Mouse (Mus musculus) B cell, adult 2 months (primary cell): ENCODE data around the gene Mapk8.

Experiments
- DNase-seq, 2 experiments: peaks; one replicate each; pipeline ENCODE4 v3.0.0; 2022

The Mapk8 gene

DNA sequence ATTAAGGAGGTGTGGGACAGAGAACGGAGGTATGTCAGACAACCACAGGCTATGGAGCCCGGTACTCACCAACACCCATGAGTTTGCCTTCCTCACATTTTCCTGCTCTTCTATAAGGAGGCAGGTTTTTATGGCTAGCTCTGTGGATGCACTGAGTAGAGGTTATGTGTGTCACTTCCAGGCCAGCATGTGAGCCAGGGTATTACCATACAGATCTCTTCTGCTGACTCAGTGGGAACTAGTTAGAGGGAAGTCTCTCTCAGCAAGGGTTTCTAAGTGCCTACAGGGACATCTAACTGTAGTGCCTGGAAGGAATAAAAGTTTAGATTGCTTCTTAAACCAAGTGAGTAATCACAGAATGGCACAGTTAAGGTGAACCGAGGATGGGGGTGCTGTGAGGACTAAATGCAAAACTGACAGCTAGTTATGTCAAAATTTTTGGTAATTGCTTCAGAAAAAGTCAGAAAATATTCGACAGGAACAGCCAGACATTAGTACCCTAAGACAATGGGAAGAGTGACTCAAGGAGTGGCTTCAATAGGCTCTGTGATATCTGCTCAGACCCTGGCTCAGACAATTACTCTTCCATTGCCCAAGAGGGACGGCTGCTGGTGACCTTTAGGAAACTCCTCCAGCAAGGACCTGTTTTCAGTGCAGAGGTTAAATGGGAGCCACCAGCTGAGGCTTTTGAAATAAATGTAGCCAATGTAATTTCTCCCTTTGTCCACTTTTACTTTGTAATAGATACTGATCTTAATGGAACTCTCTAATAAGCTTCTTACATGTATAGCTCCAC, 48.7 kb downstream of the Mapk8 start:
- DNase-seq, result no peak

DNA sequence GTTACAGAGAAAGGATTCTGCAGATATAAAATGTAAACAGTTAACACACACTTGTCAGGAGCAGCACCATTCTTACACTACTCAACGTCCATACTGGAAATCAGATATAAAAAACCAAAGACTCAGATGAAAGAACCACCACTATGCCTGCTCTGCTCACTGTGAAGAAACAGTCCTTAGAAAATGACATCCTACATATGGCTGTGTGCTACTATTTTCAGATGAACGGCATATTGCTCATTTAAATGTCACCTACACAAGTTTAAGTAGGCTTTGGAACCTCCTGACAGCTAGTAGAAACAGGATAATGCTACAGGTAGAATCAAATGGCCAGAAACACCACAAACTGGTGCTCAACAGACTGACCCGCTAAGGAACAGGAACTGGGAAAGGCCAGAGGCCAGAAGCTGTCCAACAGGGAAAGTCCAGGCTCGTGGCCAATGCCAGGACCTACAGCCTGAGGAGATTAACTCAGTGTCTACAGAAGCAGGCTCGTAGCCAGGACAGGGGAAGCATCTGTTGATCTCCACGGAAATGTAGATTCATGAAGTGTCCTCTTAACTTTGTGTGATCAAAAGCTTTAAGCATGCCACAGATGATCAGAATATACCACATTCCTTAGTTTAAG, 66.0 kb downstream of the Mapk8 start:
- DNase-seq, result no peak

DNA sequence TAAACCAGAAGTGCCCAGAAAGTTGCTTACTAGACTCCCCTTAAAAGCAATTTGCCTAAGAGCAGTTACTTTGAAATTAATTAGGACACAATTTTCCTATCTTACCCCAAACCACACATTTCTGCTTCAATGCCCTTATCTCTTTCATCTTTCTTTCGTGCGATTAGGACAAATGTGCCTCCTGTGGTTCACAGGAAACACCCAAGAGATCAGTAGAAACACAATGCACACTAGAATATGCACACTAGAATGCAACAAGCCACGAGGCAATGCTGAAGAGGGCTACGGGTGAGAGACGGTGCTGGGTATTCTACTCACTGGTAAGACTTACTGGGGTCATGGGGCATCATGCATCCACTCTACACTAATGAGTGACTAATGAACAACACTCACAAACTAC, 68.2 kb downstream of the Mapk8 start:
- DNase-seq, result no peak

DNA sequence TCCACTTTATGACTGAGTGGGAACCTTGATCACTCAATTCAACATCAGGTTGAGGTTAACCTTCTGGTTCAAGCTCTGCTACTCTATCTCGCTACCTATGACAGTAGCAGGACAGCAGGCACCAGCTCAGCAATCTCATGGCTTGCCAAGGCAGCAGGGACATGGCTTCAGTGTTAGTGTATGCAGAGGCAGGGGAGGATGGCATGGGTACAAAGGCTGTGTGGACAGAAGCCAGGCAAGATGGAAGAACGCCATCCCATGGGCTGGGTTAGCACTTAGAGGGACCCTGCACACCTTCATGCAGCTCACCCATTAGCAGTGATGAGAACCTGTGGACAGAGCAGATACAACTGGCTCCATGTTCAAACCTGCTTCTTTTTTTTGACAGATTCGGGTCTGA, 69.7 kb downstream of the Mapk8 start:
- no peak for DNase-seq

DNA sequence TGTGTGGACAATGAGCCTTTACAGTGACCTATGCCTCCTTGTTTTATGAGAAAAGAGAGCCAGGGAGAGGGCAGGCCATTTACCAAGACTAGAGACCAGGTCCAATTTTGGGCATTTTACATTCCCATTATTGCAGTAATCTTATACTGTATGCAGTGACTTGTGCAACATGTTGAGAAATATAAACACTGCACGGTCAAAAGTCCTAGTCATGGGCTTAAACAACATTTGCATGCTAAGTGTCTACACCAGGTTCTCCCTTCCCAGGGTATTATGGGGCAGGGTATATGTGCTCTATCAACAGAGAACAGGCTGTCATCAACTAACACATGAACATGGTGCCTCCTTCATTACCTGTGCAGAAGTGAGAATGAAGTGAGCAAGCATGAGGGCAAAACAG, 72.9 kb downstream of the Mapk8 start:
- no peak for DNase-seq

DNA sequence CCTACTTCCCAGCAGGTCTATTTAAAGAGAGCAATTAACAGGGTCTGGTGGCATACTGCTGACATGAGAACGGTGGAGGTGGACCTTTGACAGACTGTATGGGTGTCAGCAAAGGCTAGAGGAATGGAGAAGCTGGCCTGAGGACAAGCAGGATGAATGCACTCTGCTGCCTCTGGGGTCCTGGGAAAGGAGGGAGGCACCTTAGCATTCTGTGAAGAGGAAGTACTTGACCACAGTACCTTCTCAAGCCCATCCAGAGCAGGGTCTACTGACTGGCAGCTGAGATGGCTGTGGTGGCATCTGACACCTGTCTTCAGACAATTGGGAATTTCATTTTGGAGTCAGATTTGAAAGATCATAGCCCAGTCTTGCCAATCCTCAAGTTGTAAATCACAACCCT, 73.7 kb downstream of the Mapk8 start:
- no peak for DNase-seq

DNA sequence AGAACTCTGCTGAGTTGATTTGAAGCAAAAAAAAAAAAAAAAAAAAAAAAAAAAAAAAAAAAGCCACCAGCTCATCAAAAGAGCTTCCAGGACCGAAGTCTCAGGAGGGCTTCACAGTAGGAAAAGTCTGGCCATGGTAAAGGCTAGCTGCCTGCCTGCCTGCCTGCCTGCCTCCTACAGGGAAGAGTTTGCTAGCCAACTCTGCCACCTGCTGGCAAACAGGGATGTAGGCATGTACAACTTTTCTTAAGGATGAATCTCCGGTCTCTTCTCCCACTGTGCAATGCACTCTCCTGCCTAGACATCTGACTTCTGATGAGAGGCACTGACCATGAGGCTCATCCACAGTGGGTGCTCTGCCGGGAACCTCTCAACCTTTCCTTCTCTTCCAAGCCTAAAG, 75.7 kb downstream of the Mapk8 start:
- DNase-seq, result peak; percentile 20 to 36

DNA sequence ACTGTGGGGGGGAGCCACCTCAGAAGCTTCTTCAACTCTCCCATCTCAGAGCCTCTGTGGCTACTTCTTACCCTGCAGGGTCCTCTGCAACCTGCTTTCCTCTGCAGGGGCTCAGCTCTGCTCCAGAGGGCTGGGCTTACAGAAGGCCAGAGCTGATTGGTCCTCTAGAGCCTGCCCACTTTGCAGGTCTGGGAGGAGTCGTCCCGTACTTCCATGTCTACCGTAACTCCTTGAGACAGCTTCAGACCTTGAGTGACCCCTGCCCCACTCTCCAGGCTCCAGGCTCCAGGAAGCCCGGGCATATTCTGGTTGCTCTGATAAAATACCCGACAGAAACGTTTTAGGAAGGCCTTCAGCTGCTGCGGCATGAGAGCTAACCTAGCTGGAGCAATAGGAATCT, 76.9 kb downstream of the Mapk8 start:
- DNase-seq, result no peak

DNA sequence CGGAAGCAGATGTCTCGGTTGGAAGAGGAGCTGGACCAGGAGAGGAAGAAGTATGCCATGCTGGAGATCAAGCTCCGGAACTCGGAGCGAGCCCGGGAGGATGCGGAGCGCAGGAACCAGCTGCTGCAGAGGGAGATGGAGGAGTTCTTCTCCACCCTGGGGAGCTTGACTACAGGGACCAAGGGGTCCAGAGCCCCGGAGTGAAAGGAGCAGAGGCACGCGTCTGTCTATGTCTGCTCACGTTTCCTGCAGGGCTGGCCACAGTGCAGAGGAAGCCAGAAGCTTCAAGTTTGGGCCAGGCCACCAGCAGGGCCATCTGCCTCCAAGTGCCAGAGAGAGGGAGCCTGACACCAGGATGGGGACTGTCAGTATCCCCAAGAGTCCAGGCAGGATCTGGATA, 77.6 kb downstream of the Mapk8 start:
- no peak for DNase-seq

DNA sequence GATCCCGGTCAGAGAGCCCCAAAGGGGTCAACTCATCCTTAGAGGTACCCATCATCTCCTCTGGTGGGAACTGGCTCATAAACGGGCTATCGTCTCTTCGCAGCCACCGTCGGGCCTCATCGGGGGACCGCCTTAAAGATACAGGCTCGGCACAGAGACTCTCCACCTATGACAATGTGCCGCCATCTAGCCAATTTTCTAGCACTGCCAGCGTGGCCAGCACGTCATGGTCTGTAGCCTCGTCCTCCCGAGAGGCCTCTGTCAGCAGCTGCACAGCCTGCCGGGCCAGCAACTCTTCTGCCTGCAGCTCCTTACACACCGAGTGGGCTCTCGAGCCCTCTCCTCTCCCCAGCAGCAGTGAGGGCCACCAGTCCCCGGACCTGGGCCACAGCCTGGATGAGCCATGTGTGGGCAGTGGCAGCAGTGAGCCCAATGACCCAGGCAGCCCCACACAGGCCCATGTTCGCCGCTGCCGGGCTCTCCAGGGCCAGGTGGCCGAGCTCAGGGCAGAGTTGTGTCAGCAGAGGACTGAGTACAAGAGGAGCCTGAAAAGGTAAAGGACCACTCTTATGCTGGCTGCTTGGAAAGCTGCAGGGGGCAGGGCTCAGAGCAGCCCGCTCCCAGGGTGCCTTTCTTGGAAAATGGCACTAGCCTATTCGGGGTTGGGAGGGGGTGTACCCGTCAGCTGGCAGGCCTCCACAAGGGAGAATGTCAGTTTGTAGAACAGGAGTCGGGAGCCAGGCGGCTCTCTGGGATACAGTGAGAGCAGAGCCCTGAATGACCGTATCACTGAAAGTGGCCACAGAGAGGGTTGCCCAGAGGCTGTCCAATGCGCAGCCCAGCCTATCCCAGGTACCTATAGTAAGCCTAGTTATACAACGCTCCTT, 79.8 kb downstream of the Mapk8 start:
- no peak for DNase-seq

DNA sequence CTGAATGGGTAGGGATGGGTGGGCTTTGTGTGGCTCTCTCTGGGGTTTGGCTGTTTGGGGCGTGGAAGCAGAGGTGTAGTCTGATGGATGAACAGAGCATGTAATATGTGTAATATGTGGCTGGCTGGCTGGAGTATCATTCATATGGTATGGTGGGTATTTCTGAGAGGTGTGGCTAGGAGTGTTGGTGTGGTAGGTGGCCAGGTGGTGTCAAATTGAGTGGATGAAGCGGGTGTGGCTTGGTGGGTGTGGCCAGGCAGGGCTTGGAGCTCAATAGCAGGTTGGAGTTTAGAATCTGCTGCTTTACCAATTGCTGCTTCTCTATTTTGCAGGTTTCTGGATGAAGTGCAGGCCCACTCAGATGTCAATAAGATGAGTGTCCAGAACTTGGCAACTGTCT, 82.9 kb downstream of the Mapk8 start:
- no peak for DNase-seq

DNA sequence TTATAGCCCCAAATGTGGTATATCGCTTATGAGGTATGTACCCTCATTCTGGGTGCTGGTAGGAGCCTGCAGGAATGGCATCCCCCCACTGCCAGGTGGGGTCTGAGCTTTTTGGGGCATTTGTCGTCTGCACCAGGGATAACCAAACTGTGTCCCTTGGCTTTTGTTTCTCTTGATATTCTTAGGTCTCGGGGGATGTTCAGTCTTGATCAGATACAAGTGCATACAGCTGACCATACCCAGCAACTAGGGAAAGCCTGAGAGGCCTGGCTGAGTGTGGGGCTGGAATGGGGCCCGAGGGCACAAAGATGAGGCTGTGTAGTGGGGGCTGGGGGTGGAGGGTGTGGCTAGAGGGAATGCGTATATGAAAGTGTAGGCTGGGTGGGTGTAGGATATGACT, 83.3 kb downstream of the Mapk8 start:
- no peak for DNase-seq

DNA sequence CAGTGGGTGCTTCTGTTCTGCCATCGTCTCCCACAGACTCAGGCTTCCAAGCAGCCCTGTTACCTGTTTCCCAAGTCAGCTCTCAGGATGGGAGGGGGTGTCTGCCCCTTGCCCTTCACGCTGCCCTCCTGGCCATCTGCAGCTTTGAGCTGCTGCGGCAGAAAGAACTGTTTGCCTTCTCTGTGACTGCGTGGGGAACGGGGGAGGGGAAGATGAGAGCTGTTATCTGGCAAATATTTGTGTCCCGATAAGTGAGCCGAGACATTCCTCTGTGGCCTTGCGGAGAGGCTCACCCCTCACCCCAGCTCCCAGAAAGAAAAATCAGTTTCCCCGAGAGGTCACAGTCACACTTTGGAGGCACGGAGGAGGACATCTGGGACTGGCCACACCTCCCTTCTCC, 84.2 kb downstream of the Mapk8 start:
- DNase-seq, result no peak

DNA sequence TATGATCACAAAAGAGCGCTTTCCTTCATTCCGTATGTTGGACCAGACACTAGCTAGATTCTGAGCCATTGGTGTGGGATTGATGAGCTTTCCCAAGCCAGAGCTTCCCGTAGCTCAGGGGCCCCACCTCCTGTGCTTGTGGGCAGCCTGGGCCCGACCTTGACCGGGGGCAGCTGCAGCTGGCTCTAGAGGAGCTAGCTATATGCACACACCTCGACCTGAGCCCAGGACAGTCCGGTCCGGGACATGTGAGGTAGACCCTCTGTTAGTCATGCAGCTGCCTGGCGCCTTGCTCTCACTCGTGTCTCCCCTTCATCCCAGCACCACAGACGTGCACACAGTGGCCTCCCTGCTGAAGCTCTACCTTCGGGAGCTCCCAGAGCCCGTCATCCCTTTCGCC, 84.8 kb downstream of the Mapk8 start:
- DNase-seq, result no peak

DNA sequence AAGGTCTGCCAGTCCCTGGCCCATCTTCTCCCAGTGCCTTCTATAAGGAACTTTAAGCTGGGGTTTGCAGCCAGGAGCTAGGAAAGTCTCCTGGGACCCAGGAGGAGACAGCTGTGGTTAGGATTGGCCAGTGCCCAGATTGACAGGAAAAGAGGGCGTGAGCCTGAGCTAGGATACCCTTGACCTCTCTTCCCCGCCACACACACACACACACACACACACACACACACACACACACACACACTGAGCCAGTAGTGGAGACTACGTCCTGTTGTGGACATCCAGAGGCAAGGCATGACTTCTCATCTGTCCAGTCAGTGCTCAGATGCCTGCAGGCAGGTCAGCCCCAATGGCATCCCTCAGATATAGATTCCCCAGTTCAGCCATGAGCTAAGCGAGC, 85.4 kb downstream of the Mapk8 start:
- DNase-seq, result no peak

DNA sequence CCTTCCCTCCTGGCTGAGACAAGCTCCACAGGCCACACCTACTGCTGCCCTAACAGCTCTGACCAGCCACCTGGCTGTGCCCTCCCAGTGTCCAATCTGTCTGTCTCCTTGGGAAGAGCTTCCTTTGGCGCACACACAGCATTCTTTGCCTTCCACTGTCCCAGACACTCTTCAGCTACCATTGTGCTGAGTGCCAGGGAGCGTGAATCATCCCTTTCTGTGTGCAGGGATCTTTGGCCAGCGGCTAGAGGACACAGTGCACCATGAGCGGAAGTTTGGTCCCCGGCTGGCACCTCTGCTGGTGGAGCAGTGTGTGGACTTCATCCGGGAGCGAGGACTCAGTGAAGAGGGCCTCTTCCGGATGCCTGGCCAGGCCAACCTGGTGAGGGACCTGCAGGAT, 88.1 kb downstream of the Mapk8 start:
- no peak for DNase-seq

DNA sequence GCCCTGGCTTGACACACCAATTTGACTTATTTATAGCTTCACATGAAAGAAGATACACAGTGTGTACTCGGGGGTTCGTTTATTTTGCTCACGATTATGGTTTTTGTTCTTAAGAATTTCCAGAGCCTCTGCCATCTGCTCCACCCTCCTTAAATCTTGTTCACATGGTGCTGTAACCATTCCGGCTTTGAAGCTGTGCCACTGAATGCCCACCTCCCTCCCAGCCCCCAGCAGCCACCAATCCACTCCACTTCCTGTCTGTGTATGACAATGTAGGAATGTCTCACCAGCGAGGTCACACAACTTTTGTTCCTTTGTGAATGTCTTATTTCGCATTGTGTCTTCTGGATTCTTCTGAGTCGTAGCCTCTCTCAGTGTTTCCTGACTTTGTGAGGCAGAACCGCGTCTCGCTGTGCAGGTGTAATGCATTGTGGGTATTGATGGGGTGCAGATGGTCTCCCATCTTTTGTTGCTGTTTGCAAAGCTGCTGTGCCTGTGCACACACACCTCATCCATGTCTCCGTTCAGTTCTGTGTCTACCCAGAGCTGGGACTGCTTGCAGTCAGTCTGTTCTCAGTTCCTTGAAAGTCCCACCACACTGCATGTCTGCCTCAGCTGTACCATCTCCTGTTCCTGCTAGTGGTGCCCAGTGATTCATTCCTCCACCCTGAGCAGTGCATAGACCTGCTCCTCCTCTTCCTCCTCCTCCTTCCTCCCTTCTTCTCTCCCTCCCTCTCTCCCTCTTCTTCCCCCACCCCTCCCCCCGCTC, 89.2 kb downstream of the Mapk8 start:
- no peak for DNase-seq

DNA sequence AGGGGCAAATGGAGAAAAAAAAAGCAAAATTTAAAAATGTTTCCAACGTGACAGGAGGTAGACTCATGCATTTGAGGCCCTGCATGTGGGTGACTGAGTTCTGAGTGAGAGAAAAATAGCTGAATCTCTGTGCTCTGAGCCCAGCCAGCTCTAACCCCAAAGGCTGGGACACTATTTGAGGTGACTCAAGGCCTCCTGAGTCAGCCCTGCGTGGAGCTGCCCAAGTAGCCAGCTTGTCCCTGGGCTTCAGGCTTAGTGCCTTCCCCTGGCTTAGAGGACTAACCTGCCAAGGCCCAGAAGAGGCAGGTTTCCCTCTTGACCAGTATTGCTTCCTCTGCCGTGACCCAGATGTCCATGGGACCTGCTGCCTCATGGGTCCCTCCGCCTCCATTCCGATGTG, 91.7 kb downstream of the Mapk8 start:
- DNase-seq, result no peak

DNA sequence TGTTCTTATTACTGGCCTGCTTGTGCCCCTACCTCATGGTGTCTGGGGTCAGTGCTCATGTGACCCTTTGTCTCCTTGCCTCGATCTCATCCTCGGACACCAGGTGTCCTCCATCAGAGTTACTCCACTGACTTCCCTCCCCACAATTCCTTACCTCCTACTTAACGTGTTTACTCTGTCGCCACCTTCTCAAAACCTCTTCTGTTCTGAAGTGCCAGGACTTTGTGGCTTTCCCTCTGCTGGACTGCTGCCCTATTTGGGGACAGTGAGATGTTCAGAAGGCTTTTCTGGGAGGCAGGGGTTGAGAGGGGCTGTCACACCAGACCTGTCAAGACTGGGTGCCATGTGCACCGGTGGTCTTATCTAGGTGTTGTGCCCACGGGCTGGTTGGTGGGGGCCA, 94.1 kb downstream of the Mapk8 start:
- no peak for DNase-seq

DNA sequence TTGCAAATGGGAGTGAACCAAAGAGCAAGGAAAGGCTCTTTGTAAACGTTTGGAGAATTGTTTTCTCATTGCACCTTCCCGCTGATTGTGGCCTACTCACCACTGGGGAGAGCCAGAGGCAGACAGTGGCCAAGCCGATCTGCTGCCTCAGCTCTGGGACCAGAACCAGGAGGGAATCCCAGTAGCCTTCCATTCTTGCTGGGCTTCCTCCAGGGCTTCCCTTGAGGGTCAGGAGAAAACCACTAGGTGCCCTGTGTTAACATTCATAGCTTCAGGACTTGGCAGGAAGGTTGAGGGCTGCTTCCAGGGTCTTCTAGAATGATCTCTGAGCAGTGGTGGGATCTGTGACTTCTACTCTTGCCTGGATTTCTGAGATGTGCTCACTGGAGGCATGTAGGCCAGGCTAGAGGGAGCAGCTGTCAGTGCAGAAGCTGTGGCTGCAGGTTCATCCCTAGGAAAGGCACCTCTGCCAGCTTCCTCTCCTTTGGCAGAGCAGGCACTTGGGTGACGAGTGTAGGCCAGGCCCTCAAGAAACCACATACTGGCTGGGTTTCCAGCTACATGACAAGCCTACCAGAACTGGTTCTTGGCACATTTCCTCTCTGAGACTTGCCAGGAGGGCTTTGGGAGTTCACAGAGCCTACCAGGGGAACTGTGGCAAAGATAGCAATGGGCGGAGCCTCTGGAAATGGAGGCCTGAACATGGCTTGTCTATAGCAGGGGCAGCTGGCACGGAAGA, 94.8 kb downstream of the Mapk8 start:
- DNase-seq, result no peak

DNA sequence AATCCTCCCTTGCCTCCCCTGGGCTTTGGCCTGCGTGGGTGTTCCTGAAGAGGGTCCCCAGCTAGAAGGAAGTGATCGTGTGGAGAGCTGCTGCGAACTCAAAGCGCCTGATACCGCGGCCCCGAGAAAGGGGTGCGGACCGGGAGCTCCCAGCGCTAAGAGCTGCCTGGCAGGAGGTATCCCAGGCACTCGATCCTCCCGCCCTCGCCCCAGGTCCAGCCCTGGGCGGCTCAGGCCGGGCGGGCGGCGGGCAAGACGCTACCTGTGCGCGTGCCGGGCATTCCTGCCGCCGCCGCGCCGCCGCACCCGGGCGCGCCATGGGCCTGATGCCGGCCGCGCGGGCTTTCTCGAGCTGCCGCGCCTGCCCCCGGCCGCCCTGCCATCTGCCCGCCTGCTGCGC, 95.9 kb downstream of the Mapk8 start:
- no peak for DNase-seq

DNA sequence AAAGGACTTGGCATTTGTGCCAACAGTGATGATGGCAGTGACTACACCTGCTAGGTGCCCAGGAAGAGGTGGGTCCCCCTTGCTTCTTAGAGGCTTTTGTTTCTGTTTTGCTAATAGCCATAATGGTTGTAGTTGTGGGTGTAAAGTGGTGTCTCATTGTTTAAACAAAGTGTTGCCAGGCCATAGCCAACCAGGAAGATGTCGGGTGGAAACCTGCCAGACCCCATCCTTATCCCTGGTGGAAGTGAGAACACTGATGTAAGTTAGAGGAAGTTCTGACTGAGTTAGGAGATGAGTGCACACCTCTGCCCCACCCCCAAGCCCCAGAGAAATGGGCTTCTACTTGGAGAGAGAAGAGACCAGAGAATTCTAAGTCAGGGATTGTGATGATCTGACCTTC, 98.8 kb downstream of the Mapk8 start:
- no peak for DNase-seq
